ENCODE assay signal across 18 mouse cellular contexts in the genomic region with DNA sequence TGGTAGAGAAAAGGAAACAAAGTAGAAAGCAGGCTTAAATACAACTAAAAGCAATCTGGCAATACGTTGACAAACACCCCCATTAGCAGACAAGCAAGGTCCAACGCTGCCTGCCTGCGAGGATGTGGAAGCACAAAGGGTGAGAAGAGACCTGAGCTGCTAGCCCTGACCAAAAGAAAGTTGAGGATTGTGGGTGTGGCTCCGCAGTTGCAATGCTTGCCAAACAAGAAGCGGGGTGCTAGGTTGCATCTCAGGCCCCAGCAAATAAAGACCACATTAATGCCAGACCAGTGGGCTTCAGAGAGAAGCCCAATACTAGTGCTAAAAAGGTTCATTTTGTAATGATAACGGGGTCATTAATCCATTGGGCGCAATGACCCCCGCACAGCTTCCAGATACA.
DNase-seq lines count a peak whose midpoint lies in the region; ATAC-seq and TF ChIP-seq lines count a peak whose summit lies in the region.
"Had no signal": no experiment of that assay in that cellular context is flagged by ENCODE, and none has a peak within 500 bp of the region (broad histone marks: within the 10 kb centered on the region; RNA-seq: fewer than 3 reads in every experiment).

No protein-coding gene starts in this region.

- 35% methylated on average over 8 of the region's 8 CpGs for WGBS in hindbrain, embryonic 10.5 days
- 29% methylated on average over 8 of the region's 8 CpGs for WGBS in hindbrain, embryonic 14.5 days
- WGBS in limb, embryonic 12.5 days = 39% methylated on average over 8 of the region's 8 CpGs

- no peak for TF ChIP-seq POLR2A in brain, embryonic 14.5 days (IDR thresholded peaks at IDR 0.05; ENCODE audit: borderline replicate concordance, extremely low read depth, insufficient read depth, insufficient read length, poor library complexity, severe bottlenecking)

- H3K27ac ChIP-seq in hindbrain, embryonic 10.5 days = peak overlapping the region; percentile 1; the same call in 1 of the 2 replicates
- no peak overlapping the region for H3K27ac ChIP-seq in hindbrain, embryonic 14.5 days
- H3K27ac ChIP-seq in limb, embryonic 12.5 days = 0 out of 2 replicates have a peak overlapping the region, but pooled peaks have one; percentile 0
- H3K27ac ChIP-seq: hindbrain, postnatal 0 days; lung, embryonic 15.5 days had no signal

- H3K4me3 ChIP-seq in hindbrain, embryonic 10.5 days = no peak overlapping the region
- H3K4me3 ChIP-seq in hindbrain, embryonic 14.5 days (replicated peaks; ENCODE audit: low read length) = no peak overlapping the region
- no peak overlapping the region for H3K4me3 ChIP-seq in limb, embryonic 12.5 days (replicated peaks)
- H3K4me3 ChIP-seq: lung, embryonic 15.5 days had no signal

- no peaks in the 10 kb centered on the region for H3K36me3 ChIP-seq in hindbrain, embryonic 10.5 days
- no peaks in the 10 kb centered on the region for H3K36me3 ChIP-seq in hindbrain, embryonic 14.5 days (replicated peaks; ENCODE audit: control insufficient read depth, insufficient read depth)
- no peaks in the 10 kb centered on the region for H3K36me3 ChIP-seq in limb, embryonic 12.5 days
- H3K36me3 ChIP-seq: lung, embryonic 15.5 days had no signal

- peaks cover 77% of the 10 kb centered on the region for H3K4me1 ChIP-seq in hindbrain, embryonic 10.5 days (replicated peaks)
- 0 out of 2 replicates have a peak, but pooled peaks cover 6% of the 10 kb centered on the region for H3K4me1 ChIP-seq in hindbrain, embryonic 14.5 days (replicated peaks; ENCODE audit: control insufficient read depth, insufficient read depth, low read length)
- H3K4me1 ChIP-seq in limb, embryonic 12.5 days (replicated peaks) = peaks cover 55% of the 10 kb centered on the region

- no peak for TF ChIP-seq CTCF in brain, embryonic 14.5 days (IDR thresholded peaks at IDR 0.05; ENCODE audit: borderline replicate concordance, extremely low read depth, insufficient read depth, insufficient read length)

- no peak overlapping the region for H3K4me2 ChIP-seq in hindbrain, embryonic 14.5 days (replicated peaks)
- no peak overlapping the region for H3K4me2 ChIP-seq in limb, embryonic 12.5 days
- H3K4me2 ChIP-seq: lung, embryonic 15.5 days had no signal

- no peaks in the 10 kb centered on the region for H3K9me3 ChIP-seq in hindbrain, embryonic 10.5 days
- peaks cover 2% of the 10 kb centered on the region; the same call in 1 of the 2 replicates for H3K9me3 ChIP-seq in hindbrain, embryonic 14.5 days (ENCODE audit: control insufficient read depth, low read length)
- H3K9me3 ChIP-seq in limb, embryonic 12.5 days = no peaks in the 10 kb centered on the region
- H3K9me3 ChIP-seq: lung, embryonic 15.5 days had no signal

- DNase-seq in embryo, embryonic 10 days (ENCODE audit: low spot score) = peak; percentile 68
- DNase-seq in embryo, embryonic 11 days = no peak
- no peak for DNase-seq in hindbrain, embryonic 10.5 days (ENCODE audit: low spot score)
- DNase-seq in hindbrain, embryonic 14.5 days (ENCODE audit: low spot score) = no peak
- peak; percentile 63 for DNase-seq in brain, embryonic 14.5 days (ENCODE audit: low read depth)
- DNase-seq in lung, postnatal 14 days = no peak
- no peak for DNase-seq in cerebellum, postnatal 10 days
- DNase-seq: adrenal gland, postnatal 10 days; cerebellum, adult 2 months; cerebellum, postnatal 36 days; kidney, postnatal 25 days; layer of hippocampus, postnatal 36 days; lung, postnatal 4 days had no signal

- no peak overlapping the region for H3K9ac ChIP-seq in hindbrain, embryonic 14.5 days
- no peak overlapping the region for H3K9ac ChIP-seq in limb, embryonic 12.5 days (replicated peaks)
- H3K9ac ChIP-seq: lung, embryonic 15.5 days had no signal

- 0 out of 2 replicates have a peak, but pooled peaks cover 6% of the 10 kb centered on the region for H3K27me3 ChIP-seq in hindbrain, embryonic 10.5 days (ENCODE audit: insufficient read depth, poor library complexity, severe bottlenecking)
- H3K27me3 ChIP-seq in hindbrain, embryonic 14.5 days (ENCODE audit: control insufficient read depth, insufficient read depth, low read length) = no peaks in the 10 kb centered on the region
- H3K27me3 ChIP-seq in limb, embryonic 12.5 days = no peaks in the 10 kb centered on the region
- H3K27me3 ChIP-seq: lung, embryonic 15.5 days had no signal

- ATAC-seq in hindbrain, embryonic 14.5 days (ENCODE audit: low FRiP score) = no peak
- ATAC-seq in limb, embryonic 12.5 days (ENCODE audit: insufficient number of reproducible peaks, insufficient read depth, low FRiP score, low TSS enrichment, low read depth) = no peak
- ATAC-seq: activated CD4-positive, CD25-positive, alpha-beta regulatory T cell, adult 4 months; intestine, postnatal 0 days had no signal

Comparison
In these comparisons a context has a peak if more than half of its experiments do, and no peak if none do; other contexts are left out.
1. DNase-seq: peak in embryo, embryonic 10 days (single experiment) and brain, embryonic 14.5 days (single experiment); none in embryo, embryonic 11 days (single experiment), hindbrain, embryonic 10.5 days (single experiment), hindbrain, embryonic 14.5 days (single experiment), lung, postnatal 14 days (single experiment) and cerebellum, postnatal 10 days (0 of 2).